Mouse (Mus musculus) MEL (cell line): ENCODE data around the gene Chd1. TPM values are rescaled to one million over a fixed set of nuclear protein-coding genes. Genes with fewer than 3 reads are reported as not detected.
"Not testable (repeated sequence)": the region's sequence is repeated elsewhere in the genome, so short reads cannot be mapped to it uniquely, and the experiment has no call there.

Experiments
- DNase-seq: peaks from one replicate; pipeline ENCODE4 v3.0.0; 2011; ENCODE audit warnings: low read depth, low spot score
- H3K27ac ChIP-seq: 2 replicates; pipeline ENCODE4 v1.5.1; 2012; ENCODE audit warnings: low read depth, mild to moderate bottlenecking, control low read depth, low read length, moderate library complexity; ENCODE audit not compliant: control insufficient read depth
- H3K27me3 ChIP-seq, 2 experiments: fragments of 150-350 bp in 1 of 2; sonication (generic) in 1 of 2; 2 replicates each; pipeline ENCODE4 v1.6.1; 2012; ENCODE audit warnings: low read length in 2 of 2, mild to moderate bottlenecking in 2 of 2, improper control_type of control experiment in 1 of 2, moderate library complexity in 1 of 2; ENCODE audit not compliant: insufficient read depth in 2 of 2, control insufficient read depth in 1 of 2
- H3K36me3 ChIP-seq, 2 experiments: 2 replicates each; pipeline ENCODE4 v1.6.1; 2012 to 2014; ENCODE audit warnings: low read length in 2 of 2, improper control_type of control experiment in 1 of 2, inconsistent platforms in 1 of 2, mild to moderate bottlenecking in 1 of 2; ENCODE audit not compliant: insufficient read depth in 2 of 2, control insufficient read depth in 1 of 2
- H3K4me1 ChIP-seq, 2 experiments: fragments of 150-350 bp in 1 of 2; sonication (generic) in 1 of 2; 2 replicates each; pipeline ENCODE4 v1.6.1; 2012; ENCODE audit warnings: low read length in 2 of 2, improper control_type of control experiment in 1 of 2, mild to moderate bottlenecking in 1 of 2; ENCODE audit not compliant: insufficient read depth in 2 of 2, control insufficient read depth in 1 of 2
- H3K4me3 ChIP-seq, 2 experiments: fragments of 150-350 bp in 1 of 2; sonication (generic) in 1 of 2; 2 replicates each; pipeline ENCODE4 v1.5.1; 2012; ENCODE audit warnings: low read depth in 2 of 2, low read length in 2 of 2, mild to moderate bottlenecking in 2 of 2, moderate library complexity in 2 of 2, control low read depth in 1 of 2, improper control_type of control experiment in 1 of 2; ENCODE audit not compliant: control insufficient read depth in 1 of 2, insufficient read depth in 1 of 2
- H3K79me2 ChIP-seq: 2 replicates; pipeline ENCODE4 v1.6.1; 2012; ENCODE audit warnings: mild to moderate bottlenecking, low read length, moderate library complexity; ENCODE audit not compliant: control insufficient read depth, poor library complexity, insufficient read depth
- H3K9ac ChIP-seq: 2 replicates; pipeline ENCODE4 v1.6.1; 2012; ENCODE audit warnings: low read depth, mild to moderate bottlenecking, control low read depth, low read length, moderate library complexity; ENCODE audit not compliant: control insufficient read depth, poor library complexity, severe bottlenecking
- H3K9me3 ChIP-seq: fragments of 150-350 bp; sonication (generic); replicated peaks from 2 replicates; pipeline ENCODE4 v1.6.1; 2012; ENCODE audit warnings: mild to moderate bottlenecking, low read length, improper control_type of control experiment, moderate library complexity; ENCODE audit not compliant: insufficient read depth
- CTCF ChIP-seq, 3 experiments: IDR thresholded peaks in 2 of 3; conservative IDR thresholded peaks in 1 of 3; 2 replicates each; pipeline ENCODE4 v1.5.1; 2011 to 2012; ENCODE audit warnings: low read length in 3 of 3, low read depth in 2 of 3, mild to moderate bottlenecking in 2 of 3, improper control_type of control experiment in 1 of 3, inconsistent platforms in 1 of 3, mixed read lengths in 1 of 3, moderate library complexity in 1 of 3; ENCODE audit not compliant: control insufficient read depth in 1 of 3, insufficient read depth in 1 of 3, poor library complexity in 1 of 3, severe bottlenecking in 1 of 3
- GABPA ChIP-seq: IDR thresholded peaks from 2 replicates; pipeline ENCODE4 v1.6.1; 2012; ENCODE audit warnings: low read depth, mild to moderate bottlenecking, inconsistent platforms, low read length, improper control_type of control experiment, moderate library complexity
- GATA1 ChIP-seq: IDR thresholded peaks from 2 replicates; pipeline ENCODE4 v1.6.1; 2011; ENCODE audit warnings: low read depth, low read length, improper control_type of control experiment
- KAT2A ChIP-seq: conservative IDR thresholded peaks from 2 replicates; pipeline ENCODE4 v1.6.1; 2012; ENCODE audit warnings: low read depth, low read length, improper control_type of control experiment, inconsistent platforms
- MAFK ChIP-seq: IDR thresholded peaks from 2 replicates; pipeline ENCODE4 v1.6.1; 2011; ENCODE audit warnings: low read depth, mild to moderate bottlenecking, low read length, improper control_type of control experiment, borderline replicate concordance
- MAX ChIP-seq: IDR thresholded peaks from 2 replicates; pipeline ENCODE4 v1.6.1; 2011; ENCODE audit warnings: low read length, improper control_type of control experiment
- MAZ ChIP-seq: IDR thresholded peaks from 2 replicates; pipeline ENCODE4 v1.6.1; 2012; ENCODE audit warnings: low read depth, mild to moderate bottlenecking, inconsistent platforms, low read length, improper control_type of control experiment
- MYB ChIP-seq: IDR thresholded peaks from 2 replicates; pipeline ENCODE4 v1.6.1; 2011; ENCODE audit warnings: mild to moderate bottlenecking, low read depth, low read length, improper control_type of control experiment
- TBP ChIP-seq: IDR thresholded peaks from 2 replicates; pipeline ENCODE4 v1.8.0; 2011; ENCODE audit warnings: low read depth, low read length, improper control_type of control experiment
- ZKSCAN1 ChIP-seq: IDR thresholded peaks from 2 replicates; pipeline ENCODE4 v1.6.1; 2012; ENCODE audit warnings: low read depth, mild to moderate bottlenecking, inconsistent platforms, low read length, improper control_type of control experiment, moderate library complexity
- polyA plus RNA-seq, 2 experiments: library from polyadenylated mRNA; stranded (reverse) in 1 of 2; unstranded in 1 of 2; fragments of >175 nt in 1 of 2; fragments of >200 nt in 1 of 2; gene quantifications; 2 replicates each; pipeline versions ENCODE4 v1.2.1 to v1.2.4; 2012; ENCODE audit warnings: low replicate concordance in 2 of 2, low read depth in 1 of 2; ENCODE audit not compliant: insufficient read length in 2 of 2, insufficient read depth in 1 of 2, missing spikeins in 1 of 2
- total RNA-seq: library from RNA; depleted of rRNA; stranded (reverse); fragments of 300-350 nt; gene quantifications from 2 replicates; pipeline ENCODE4 v1.2.3, GENCODE M21; 2012

Gene Chd1
- total and polyA plus RNA-seq, 3 experiments, result 31.1 to 164 (median 48.8) TPM

- H3K9ac ChIP-seq, result no peak overlapping the region
- H3K4me3 ChIP-seq, result no peak overlapping the region
- no peaks in the 10 kb centered on the region for H3K27me3 ChIP-seq
- DNase-seq, result no peak
- H3K4me1 ChIP-seq, result peaks cover 9 to 11% of the 10 kb centered on the region in 2 experiments
- H3K27ac ChIP-seq, result no peak overlapping the region
- H3K36me3 ChIP-seq, result peaks cover 22 to 52% of the 10 kb centered on the region in 2 experiments
- peaks cover 10% of the 10 kb centered on the region for H3K79me2 ChIP-seq
- H3K9me3 ChIP-seq, result no peaks in the 10 kb centered on the region
- TF ChIP-seq ZKSCAN1, result no peak
- TF ChIP-seq KAT2A, result no peak
- no peak for TF ChIP-seq MAX
These were observed 41.9 kb downstream of the Chd1 start for GRCm38 (mm10) chr17:15746696-15747095.

GRCm38 (mm10) chr17:15748022-15748421, 43.3 kb downstream of the Chd1 start:
- H3K27me3 ChIP-seq, result no peaks in the 10 kb centered on the region
- no peaks in the 10 kb centered on the region for H3K9me3 ChIP-seq
- H3K27ac ChIP-seq, result no peak overlapping the region
- peaks cover 3 to 5% of the 10 kb centered on the region in 2 experiments for H3K4me1 ChIP-seq
- peaks cover 10 to 53% of the 10 kb centered on the region in 2 experiments for H3K36me3 ChIP-seq
- H3K9ac ChIP-seq, result no peak overlapping the region
- TF ChIP-seq MYB (no peak), TBP (no peak), GABPA (no peak), MAZ (no peak), GATA1 (no peak), MAFK (no peak), CTCF (IDR thresholded peaks at IDR 0.05 in 2 of 3, conservative IDR thresholded peaks at IDR 0.05 in 1 of 3; ENCODE audit: control insufficient read depth in 1 of 3, insufficient read depth in 1 of 3, low read depth in 2 of 3, low read length in 3 of 3, poor library complexity in 1 of 3, severe bottlenecking in 1 of 3) (no peak)
- H3K79me2 ChIP-seq, result peaks cover 7% of the 10 kb centered on the region; the same call in 1 of the 2 replicates
- no peak for DNase-seq
- H3K4me3 ChIP-seq, result no peak overlapping the region

DNA sequence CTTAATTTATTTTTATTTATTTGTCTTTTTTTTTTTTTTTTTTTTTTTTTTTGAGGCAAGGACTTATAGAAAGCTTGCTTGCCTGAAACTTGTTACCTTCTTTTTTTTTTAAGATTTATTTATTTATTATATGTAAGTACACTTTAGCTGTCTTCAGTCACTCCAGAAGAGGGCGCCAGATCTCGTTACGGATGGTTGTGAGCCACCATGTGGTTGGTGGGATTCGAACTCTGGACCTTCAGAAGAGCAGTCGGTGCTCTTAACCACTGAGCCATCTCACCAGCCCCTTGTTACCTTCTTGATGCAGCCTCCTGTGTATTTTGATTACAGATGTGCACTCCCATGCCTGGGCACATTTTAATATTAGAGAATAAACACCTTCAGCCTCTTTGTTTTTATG, 46.5 kb downstream of the Chd1 start:
- H3K4me1 ChIP-seq, H3K79me2 ChIP-seq, H3K4me3 ChIP-seq, H3K9ac ChIP-seq, H3K27me3 ChIP-seq, H3K9me3 ChIP-seq, DNase-seq, H3K27ac ChIP-seq: not testable (repeated sequence)
- peak in 1 of 3 experiments; percentile 18; a peak in 1 of 6 replicates for TF ChIP-seq CTCF (IDR thresholded peaks at IDR 0.05 in 2 of 3, conservative IDR thresholded peaks at IDR 0.05 in 1 of 3; ENCODE audit: control insufficient read depth in 1 of 3, insufficient read depth in 1 of 3, low read depth in 2 of 3, low read length in 3 of 3, poor library complexity in 1 of 3, severe bottlenecking in 1 of 3)
- H3K36me3 ChIP-seq, result peaks cover 2 to 51% of the 10 kb centered on the region in 2 experiments; a peak in 3 of 4 replicates
